Mouse (Mus musculus) liver, adult 2 months (tissue): ENCODE measurements around the gene Ptpra. TPM values are rescaled to one million over a fixed set of nuclear protein-coding genes. Genes with fewer than 3 reads are reported as not detected.
A peak's percentile ranks its signal among the peaks of the same experiment; 100 is the strongest.

ENCODE experiments used
- DNase-seq: peaks from one replicate; pipeline ENCODE4 v3.0.0-alpha.2; 2011; ENCODE audit warnings: low read depth, low spot score; ENCODE audit errors: extremely low read depth
- H3K27ac ChIP-seq: fragments of 200-500 bp; replicated peaks from 2 replicates; pipeline ENCODE4 v1.5.1; 2012; ENCODE audit warnings: low read depth, mild to moderate bottlenecking, control low read depth, inconsistent platforms, low read length; ENCODE audit not compliant: insufficient read depth
- H3K27me3 ChIP-seq: fragments of 200-500 bp; 2 replicates; pipeline ENCODE4 v1.6.1; 2012; ENCODE audit warnings: mild to moderate bottlenecking, moderate library complexity, low read length, inconsistent platforms; ENCODE audit not compliant: control insufficient read depth, insufficient read depth
- H3K36me3 ChIP-seq: fragments of 200-500 bp; 2 replicates; pipeline ENCODE4 v1.6.1; 2012; ENCODE audit warnings: low read length, inconsistent platforms; ENCODE audit not compliant: control insufficient read depth, insufficient read depth
- H3K4me1 ChIP-seq: fragments of 200-500 bp; 2 replicates; pipeline ENCODE4 v1.6.1; 2011; ENCODE audit warnings: low read length; ENCODE audit not compliant: control insufficient read depth, insufficient read depth
- H3K4me3 ChIP-seq: fragments of 200-500 bp; 2 replicates; pipeline ENCODE4 v1.5.1; 2011; ENCODE audit warnings: low read depth, mild to moderate bottlenecking, control low read depth, low read length, moderate library complexity; ENCODE audit not compliant: insufficient read depth
- H3K79me2 ChIP-seq: fragments of 200-500 bp; 2 replicates; pipeline ENCODE4 v1.6.1; 2012; ENCODE audit warnings: inconsistent platforms, mild to moderate bottlenecking, low read length, moderate library complexity; ENCODE audit not compliant: control insufficient read depth, insufficient read depth
- H3K9ac ChIP-seq: fragments of 200-500 bp; 2 replicates; pipeline ENCODE4 v1.6.1; 2012; ENCODE audit warnings: low read depth, mild to moderate bottlenecking, control low read depth, inconsistent platforms, low read length
- CTCF ChIP-seq: fragments of 200-500 bp; IDR thresholded peaks from 2 replicates; pipeline ENCODE4 v1.5.1; 2011; ENCODE audit warnings: low read depth, low read length, control low read depth
- POLR2A ChIP-seq: fragments of 200-500 bp; IDR thresholded peaks from 2 replicates; pipeline ENCODE4 v1.6.1; 2011; ENCODE audit warnings: low read length, control low read depth; ENCODE audit not compliant: insufficient read depth; ENCODE audit errors: extremely low read depth
- WGBS: fragments of 180-500 bp; shearing (Covaris S2); methylation state at CpG from one replicate; pipeline ENCODE4 v1.1.7; 2018; 5-methylcytosine and 5-hydroxymethylcytosine counted together
- polyA plus RNA-seq: library from polyadenylated mRNA; depleted of rRNA; stranded (reverse); fragments of >200 nt; gene quantifications from 2 replicates; pipeline ENCODE4 v1.2.3, GENCODE M21; 2012; rRNA removed
- total RNA-seq: library from RNA; depleted of rRNA; stranded (reverse); fragments of >200 nt; gene quantifications from 2 replicates; pipeline ENCODE4 v1.2.3, GENCODE M21; 2014; rRNA removed

The Ptpra gene
- total and polyA plus RNA-seq, 2 experiments, result 23.9 to 24.8 TPM

DNA sequence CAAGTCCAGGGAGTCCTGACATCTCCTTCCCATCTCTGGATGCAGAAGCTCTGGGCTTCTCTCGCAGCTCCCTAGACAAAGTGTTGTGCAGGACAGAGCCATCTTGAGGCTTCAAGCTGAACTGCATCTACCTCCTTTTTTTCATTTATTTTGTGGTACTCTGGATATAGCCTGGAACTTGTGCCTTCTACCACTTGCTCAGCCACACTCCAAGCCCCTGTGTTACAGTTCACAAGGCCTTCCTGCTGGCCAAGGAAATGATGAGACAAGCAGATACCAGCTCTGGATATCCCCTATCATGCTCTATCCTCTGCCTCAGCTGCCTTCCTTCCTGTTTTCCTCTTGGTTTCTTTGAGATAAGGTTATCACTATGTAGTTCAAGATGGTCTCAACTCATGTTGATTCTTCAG lies 147.5 kb downstream of the Ptpra start:
- no peaks in the 10 kb centered on the region for H3K27me3 ChIP-seq
- no peaks in the 10 kb centered on the region for H3K4me1 ChIP-seq
- DNase-seq, result peak; percentile 12
- no peak overlapping the region for H3K27ac ChIP-seq
- no peaks in the 10 kb centered on the region for H3K79me2 ChIP-seq
- no peak overlapping the region for H3K9ac ChIP-seq
- TF ChIP-seq POLR2A, result no peak
- TF ChIP-seq CTCF, result peak; percentile 40; the same call in 1 of the 2 replicates
- WGBS, result 31% methylated on average over 1 of the region's 1 CpGs
- H3K36me3 ChIP-seq, result peaks cover 18% of the 10 kb centered on the region
- no peak overlapping the region for H3K4me3 ChIP-seq

DNA sequence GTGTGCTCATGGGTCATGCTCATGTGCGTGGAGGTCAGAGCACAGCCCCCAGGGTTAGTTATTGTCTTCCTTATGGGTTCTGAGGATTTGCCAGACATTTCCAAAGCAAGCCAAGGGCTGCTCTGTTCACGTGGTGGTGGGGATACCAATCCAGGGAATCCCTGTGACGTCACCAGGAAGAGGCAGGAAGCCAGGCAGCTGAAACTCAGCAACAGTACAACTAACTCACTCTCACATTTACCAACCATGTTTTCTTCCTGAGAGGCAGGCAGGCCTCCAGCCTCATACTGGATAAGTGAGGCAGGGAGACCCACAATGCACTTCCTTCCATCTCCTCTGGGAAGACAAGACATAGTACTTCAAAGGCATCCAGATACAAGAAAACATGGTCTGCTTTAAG lies 148.3 kb downstream of the Ptpra start:
- H3K9ac ChIP-seq, result no peak overlapping the region
- H3K79me2 ChIP-seq, result no peaks in the 10 kb centered on the region
- no peak overlapping the region for H3K27ac ChIP-seq
- H3K36me3 ChIP-seq, result peaks cover 21% of the 10 kb centered on the region
- TF ChIP-seq POLR2A, result no peak
- TF ChIP-seq CTCF, result no peak
- WGBS, result 65% methylated on average over 3 of the region's 3 CpGs
- H3K4me1 ChIP-seq, result no peaks in the 10 kb centered on the region
- no peak for DNase-seq
- H3K27me3 ChIP-seq, result no peaks in the 10 kb centered on the region
- H3K4me3 ChIP-seq, result no peak overlapping the region

GRCm38 (mm10) chr2:130602195-130602594 lies 152.1 kb downstream of the Ptpra start:
- no peak for DNase-seq
- Histone ChIP-seq H3K4me3 (no peak overlapping the region), H3K4me1 (no peaks in the 10 kb centered on the region), H3K27ac (no peak overlapping the region), H3K36me3 (peaks cover 20% of the 10 kb centered on the region), H3K27me3 (no peaks in the 10 kb centered on the region), H3K9ac (no peak overlapping the region), H3K79me2 (no peaks in the 10 kb centered on the region)
- WGBS, result 94% methylated on average over 4 of the region's 4 CpGs
- TF ChIP-seq CTCF (no peak), POLR2A (no peak)

Other genes with a start within 250 kb of the Ptpra start
- gene Nop56, start 175.8 kb upstream of the Ptpra start, total RNA-seq, result 12.2 and 12.6 TPM in 2 replicates
- gene Nop56, start 175.8 kb upstream of the Ptpra start, polyA plus RNA-seq, result 15.1 and 27.0 TPM in 2 replicates
- gene Idh3b, start 165.7 kb upstream of the Ptpra start, total RNA-seq, result 288 and 295 TPM in 2 replicates
- 230 and 257 TPM in 2 replicates for gene Idh3b, start 165.7 kb upstream of the Ptpra start, polyA plus RNA-seq
- 0.07 and 0.09 TPM in 2 replicates for gene Ebf4, start 155.1 kb upstream of the Ptpra start, total RNA-seq
- 0.19 and 0.22 TPM in 2 replicates for gene Ebf4, start 155.1 kb upstream of the Ptpra start, polyA plus RNA-seq
- 0.46 and 0.54 TPM in 2 replicates for gene Cpxm1, start 52.7 kb upstream of the Ptpra start, total RNA-seq
- gene Cpxm1, start 52.7 kb upstream of the Ptpra start, polyA plus RNA-seq, result 1.4 and 1.6 TPM in 2 replicates
- gene Gm28372, start 45.0 kb upstream of the Ptpra start, total RNA-seq, result not detected in 2 replicates
- not detected in 2 replicates for gene Gm28372, start 45.0 kb upstream of the Ptpra start, polyA plus RNA-seq
- gene 1700020A23Rik, start 45.0 kb upstream of the Ptpra start, total RNA-seq, result not detected in 2 replicates
- gene 1700020A23Rik, start 45.0 kb upstream of the Ptpra start, polyA plus RNA-seq, result not detected in 2 replicates
- gene Tmem239, start 43.8 kb upstream of the Ptpra start, total RNA-seq, result not detected in 2 replicates
- not detected in 2 replicates for gene Tmem239, start 43.8 kb upstream of the Ptpra start, polyA plus RNA-seq
- 25.6 and 27.2 TPM in 2 replicates for gene Vps16, start 25.9 kb upstream of the Ptpra start, total RNA-seq
- 22.6 and 43.2 TPM in 2 replicates for gene Vps16, start 25.9 kb upstream of the Ptpra start, polyA plus RNA-seq
- 6.3 and 7.2 TPM in 2 replicates for gene Pced1a, start 25.6 kb upstream of the Ptpra start, total RNA-seq
- 23.3 and 29.0 TPM in 2 replicates for gene Pced1a, start 25.6 kb upstream of the Ptpra start, polyA plus RNA-seq
- gene Mrps26, start 113.5 kb downstream of the Ptpra start, total RNA-seq, result 10.9 and 15.7 TPM in 2 replicates
- 38.1 and 38.4 TPM in 2 replicates for gene Mrps26, start 113.5 kb downstream of the Ptpra start, polyA plus RNA-seq
- gene Oxt, start 125.9 kb downstream of the Ptpra start, total RNA-seq, result not detected in 2 replicates
- gene Oxt, start 125.9 kb downstream of the Ptpra start, polyA plus RNA-seq, result not detected in 2 replicates
- gene Avp, start 132.3 kb downstream of the Ptpra start, total RNA-seq, result not detected in 2 replicates
- gene Avp, start 132.3 kb downstream of the Ptpra start, polyA plus RNA-seq, result not detected in 2 replicates
- 6.3 and 6.7 TPM in 2 replicates for gene Fastkd5, start 179.7 kb downstream of the Ptpra start, total RNA-seq
- 2.0 and 2.1 TPM in 2 replicates for gene Fastkd5, start 179.7 kb downstream of the Ptpra start, polyA plus RNA-seq
- 1.0 and 1.8 TPM in 2 replicates for gene Ubox5, start 179.8 kb downstream of the Ptpra start, total RNA-seq
- 3.4 and 3.7 TPM in 2 replicates for gene Ubox5, start 179.8 kb downstream of the Ptpra start, polyA plus RNA-seq
- gene Lzts3, start 192.5 kb downstream of the Ptpra start, total RNA-seq, result 8.0 and 11.3 TPM in 2 replicates
- 26.9 and 30.7 TPM in 2 replicates for gene Lzts3, start 192.5 kb downstream of the Ptpra start, polyA plus RNA-seq
- 67.1 and 86.0 TPM in 2 replicates for gene Ddrgk1, start 214.4 kb downstream of the Ptpra start, total RNA-seq
- 138 and 165 TPM in 2 replicates for gene Ddrgk1, start 214.4 kb downstream of the Ptpra start, polyA plus RNA-seq
- gene Itpa, start 217.3 kb downstream of the Ptpra start, total RNA-seq, result 30.9 and 33.8 TPM in 2 replicates
- 22.3 and 24.1 TPM in 2 replicates for gene Itpa, start 217.3 kb downstream of the Ptpra start, polyA plus RNA-seq
- gene Slc4a11, start 247.2 kb downstream of the Ptpra start, total RNA-seq, result not detected in 2 replicates
- 0.34 and 0.36 TPM in 2 replicates for gene Slc4a11, start 247.2 kb downstream of the Ptpra start, polyA plus RNA-seq